Mouse (Mus musculus) monocyte, adult 5-6 weeks (primary cell): Measurements from ENCODE around the gene Nectin4. TPM values are rescaled to one million over a fixed set of nuclear protein-coding genes. Genes with fewer than 3 reads are reported as not detected.

Experiments
- ATAC-seq: fragments of 153-309, 156-312 bp; replicated peaks from 2 replicates; pipeline ENCODE4 v1.8.0; 2017; ENCODE audit warnings: mild to moderate bottlenecking; ENCODE audit not compliant: low TSS enrichment, insufficient number of reproducible peaks, severe bottlenecking, poor library complexity, low FRiP score
- total RNA-seq: library from RNA; stranded (forward); fragments of 200-1000, 200-491, 200-594 nt; gene quantifications from 3 replicates; pipeline ENCODE4 v1.2.3, GENCODE M21; 2017

Nectin4 gene
- total RNA-seq, 1 experiment from 2014 or later, result 3.9 TPM

GRCm38 (mm10) chr1:171401821-171402220 is 31.9 kb downstream of the Nectin4 start:
- ATAC-seq, result no peak

- ATAC-seq, result no peak
These were observed 33.1 kb downstream of the Nectin4 start for GRCm38 (mm10) chr1:171402991-171403390.

GRCm38 (mm10) chr1:171407263-171407662 is 37.4 kb downstream of the Nectin4 start:
- ATAC-seq, result no peak

GRCm38 (mm10) chr1:171410231-171410630 is 40.3 kb downstream of the Nectin4 start:
- no peak for ATAC-seq

- peak; percentile 78 for ATAC-seq
These were observed 41.1 kb downstream of the Nectin4 start, which contains the start of gene Usf1 for GRCm38 (mm10) chr1:171410947-171411484. Gene Usf1, plus strand, starts transcription at chr1:171411313.

DNA sequence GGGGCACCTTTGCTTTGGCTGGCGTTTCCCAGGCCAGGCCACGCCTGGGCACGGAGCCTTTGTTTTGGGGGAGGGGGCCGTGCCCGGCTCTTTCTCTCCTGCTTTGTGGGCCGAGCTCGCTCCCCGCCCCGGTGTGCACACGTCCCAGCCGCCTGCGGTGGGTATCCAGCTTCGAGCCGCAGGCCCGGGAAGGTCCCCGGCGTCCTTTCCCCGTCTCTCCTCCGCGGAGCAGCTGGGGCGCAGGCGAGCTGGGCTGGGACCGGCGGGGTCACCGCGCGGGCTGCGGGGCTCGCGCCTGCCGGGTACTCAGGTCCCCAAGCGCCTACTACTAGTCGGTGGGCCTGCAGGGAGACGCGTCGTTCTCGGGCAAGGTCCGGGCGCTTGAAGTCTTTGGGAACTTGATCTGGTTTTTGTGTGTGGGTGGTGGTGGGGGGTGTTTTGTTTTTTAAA is 41.6 kb downstream of the Nectin4 start:
- ATAC-seq, result no peak

DNA sequence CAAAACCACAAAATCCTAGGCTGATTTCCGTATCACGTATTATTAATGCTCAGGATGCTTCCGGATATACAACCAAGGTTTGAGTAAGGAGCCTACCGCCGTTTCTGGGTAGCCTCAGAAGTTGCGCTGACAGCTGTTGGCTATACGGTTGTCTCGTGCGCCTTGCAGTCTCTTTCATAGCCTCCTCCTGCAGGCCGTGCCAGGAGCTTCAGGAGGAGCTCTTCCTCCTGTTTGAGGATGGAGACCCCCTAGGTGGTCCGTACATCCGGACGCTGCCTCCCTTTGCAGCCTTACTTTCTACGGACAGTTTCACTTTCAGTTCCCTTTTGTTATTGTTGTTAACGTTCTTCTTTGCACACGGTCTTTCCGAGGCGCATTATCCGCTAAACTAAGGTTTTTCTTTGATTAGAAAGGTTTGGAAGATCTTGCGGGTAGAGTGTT is 42.1 kb downstream of the Nectin4 start:
- ATAC-seq, result peak; percentile 38

- ATAC-seq, result no peak
These were observed 42.5 kb downstream of the Nectin4 start for GRCm38 (mm10) chr1:171412446-171412845.

- ATAC-seq, result no peak
These were observed 43.7 kb downstream of the Nectin4 start for GRCm38 (mm10) chr1:171413608-171414007.

DNA sequence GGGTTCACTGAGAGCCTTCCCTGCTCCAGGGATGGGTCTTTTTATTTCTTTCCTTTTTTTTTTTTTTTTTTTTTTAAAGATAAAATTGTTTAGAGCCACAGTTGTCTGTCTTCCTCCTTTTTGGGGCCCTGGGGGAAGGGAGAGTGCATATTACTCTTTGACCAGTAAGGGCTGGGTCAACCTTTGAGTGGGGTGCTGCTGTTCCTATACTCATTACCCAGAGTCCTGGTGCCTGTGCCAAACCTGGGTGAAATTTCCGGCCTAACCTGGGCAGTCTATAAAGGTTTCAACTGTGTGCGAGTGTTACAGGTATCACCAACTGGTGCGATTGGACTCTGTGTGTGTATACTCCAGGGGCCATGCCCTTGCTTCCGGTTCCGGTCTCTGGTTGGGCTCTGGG is 48.8 kb downstream of the Nectin4 start, which contains the start of gene Tstd1:
TSS of gene Tstd1 (plus strand) at position 213 of the 400 bp plus-strand sequence.
- no peak for ATAC-seq

DNA sequence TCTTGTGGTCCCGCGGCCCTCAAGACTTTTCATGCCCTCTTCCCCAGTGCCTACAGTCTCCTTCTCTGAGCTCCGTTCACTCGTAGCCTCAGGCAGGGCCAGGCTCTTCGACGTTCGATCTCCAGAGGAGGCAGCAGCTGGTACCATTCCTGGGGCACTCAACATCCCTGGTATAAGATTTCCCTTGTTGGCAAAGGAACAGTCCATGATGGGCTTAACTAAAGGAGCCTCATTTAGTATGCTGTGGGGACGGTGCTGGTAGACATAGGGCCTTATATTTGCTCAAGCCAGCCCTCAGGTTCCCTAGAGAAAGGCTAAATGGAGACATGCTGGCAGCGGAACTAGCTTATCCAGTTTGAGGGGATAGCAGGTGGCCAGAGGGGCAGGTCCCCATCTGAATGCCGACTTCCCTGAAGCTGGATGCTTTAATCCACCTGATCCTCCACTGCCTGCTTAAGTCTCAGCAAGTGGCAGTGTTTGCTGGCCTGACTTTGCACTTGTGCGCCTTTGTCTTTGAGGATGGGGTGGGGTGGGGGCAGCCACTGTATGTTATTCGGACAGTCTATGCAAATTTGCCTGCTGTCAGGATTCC is 49.5 kb downstream of the Nectin4 start:
- no peak for ATAC-seq

GRCm38 (mm10) chr1:171419905-171420304 is 50.0 kb downstream of the Nectin4 start:
- ATAC-seq, result no peak

DNA sequence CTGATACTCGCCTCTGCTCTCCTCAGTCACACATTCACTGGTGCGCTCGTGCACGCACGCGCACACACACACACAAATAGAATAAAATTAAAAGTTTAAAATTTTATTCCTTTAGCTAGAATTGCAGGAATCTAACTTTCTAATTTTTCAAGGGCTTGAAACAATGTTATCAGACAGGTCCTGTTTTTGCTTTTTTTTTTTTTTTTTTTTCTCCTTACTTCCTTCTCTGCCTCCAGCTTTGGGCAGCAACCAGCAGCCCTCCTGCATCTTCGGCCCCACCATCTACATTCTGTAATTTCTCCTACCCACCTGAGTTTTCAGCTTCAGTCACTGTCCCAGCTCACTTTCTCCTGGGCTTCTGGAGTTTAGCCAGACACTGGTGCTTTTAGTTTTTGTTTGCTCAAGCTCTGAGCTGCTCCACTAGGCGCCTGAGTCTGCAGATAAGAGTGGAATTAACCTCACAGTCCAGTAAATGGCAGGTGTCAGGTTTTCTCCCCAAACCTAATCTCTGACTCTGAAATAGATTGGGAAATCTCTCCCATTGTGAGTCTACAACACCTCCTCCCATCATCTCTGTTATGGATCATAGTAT is 52.7 kb downstream of the Nectin4 start:
- no peak for ATAC-seq

DNA sequence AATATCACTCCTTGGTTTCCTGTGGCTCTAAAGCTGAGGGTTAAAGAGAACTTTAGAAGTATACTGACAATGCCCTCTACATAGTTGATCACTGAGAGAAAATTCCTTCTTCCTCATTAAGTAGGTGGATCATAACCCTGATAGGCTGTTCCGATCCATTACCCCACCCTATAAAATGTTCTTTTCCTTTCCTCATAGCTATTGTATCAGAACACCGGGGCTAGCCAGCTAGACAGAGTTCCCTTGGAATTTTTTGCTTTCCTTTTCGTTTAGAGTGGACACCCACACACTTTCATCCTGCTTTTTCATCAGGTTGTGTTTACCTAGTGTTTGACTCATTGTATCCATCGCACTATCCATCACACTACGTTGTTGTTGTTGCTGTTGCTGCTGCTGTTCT is 54.7 kb downstream of the Nectin4 start:
- no peak for ATAC-seq

DNA sequence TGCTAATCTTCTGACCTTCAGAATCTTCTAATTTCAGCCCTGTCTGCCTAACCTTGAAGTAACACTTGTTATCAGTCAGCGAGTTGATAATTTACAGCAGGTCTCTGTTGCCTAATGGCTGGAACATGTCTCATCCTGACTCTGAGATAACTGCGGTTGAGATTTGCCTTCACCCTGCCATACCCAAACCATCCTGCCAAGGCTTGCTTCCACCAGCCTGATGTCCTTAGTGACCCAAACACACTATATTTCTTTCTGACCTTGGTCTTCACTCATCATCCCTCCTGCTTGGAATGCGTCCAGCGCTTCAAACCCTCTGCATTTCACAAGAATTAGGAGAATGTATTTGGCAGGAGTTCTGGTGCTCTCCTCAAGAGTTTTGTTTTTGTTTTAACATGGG is 55.2 kb downstream of the Nectin4 start:
- ATAC-seq, result no peak

DNA sequence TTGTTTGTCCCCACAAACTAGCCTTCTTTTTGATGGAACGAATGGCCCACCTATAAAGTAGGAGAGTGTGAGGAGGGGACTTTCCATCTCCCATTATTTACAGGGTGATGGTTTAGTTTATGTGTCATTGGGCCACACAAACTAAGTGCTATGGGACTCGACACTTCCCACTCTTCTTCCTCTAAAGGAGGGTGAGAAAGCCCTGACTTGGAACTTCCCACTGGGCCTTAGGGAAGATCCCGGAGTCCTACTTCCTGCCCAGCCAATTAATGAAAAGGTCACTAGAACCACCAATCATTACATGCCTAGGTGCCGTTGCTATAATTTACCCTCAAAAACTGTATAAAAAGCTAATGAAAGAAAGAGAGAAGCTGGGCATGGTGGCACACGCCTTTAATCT is 62.3 kb downstream of the Nectin4 start:
- ATAC-seq, result no peak

- ATAC-seq, result no peak
These were observed 65.5 kb downstream of the Nectin4 start for GRCm38 (mm10) chr1:171435288-171435814.

- ATAC-seq, result no peak
These were observed 66.1 kb downstream of the Nectin4 start for GRCm38 (mm10) chr1:171435974-171436373.

DNA sequence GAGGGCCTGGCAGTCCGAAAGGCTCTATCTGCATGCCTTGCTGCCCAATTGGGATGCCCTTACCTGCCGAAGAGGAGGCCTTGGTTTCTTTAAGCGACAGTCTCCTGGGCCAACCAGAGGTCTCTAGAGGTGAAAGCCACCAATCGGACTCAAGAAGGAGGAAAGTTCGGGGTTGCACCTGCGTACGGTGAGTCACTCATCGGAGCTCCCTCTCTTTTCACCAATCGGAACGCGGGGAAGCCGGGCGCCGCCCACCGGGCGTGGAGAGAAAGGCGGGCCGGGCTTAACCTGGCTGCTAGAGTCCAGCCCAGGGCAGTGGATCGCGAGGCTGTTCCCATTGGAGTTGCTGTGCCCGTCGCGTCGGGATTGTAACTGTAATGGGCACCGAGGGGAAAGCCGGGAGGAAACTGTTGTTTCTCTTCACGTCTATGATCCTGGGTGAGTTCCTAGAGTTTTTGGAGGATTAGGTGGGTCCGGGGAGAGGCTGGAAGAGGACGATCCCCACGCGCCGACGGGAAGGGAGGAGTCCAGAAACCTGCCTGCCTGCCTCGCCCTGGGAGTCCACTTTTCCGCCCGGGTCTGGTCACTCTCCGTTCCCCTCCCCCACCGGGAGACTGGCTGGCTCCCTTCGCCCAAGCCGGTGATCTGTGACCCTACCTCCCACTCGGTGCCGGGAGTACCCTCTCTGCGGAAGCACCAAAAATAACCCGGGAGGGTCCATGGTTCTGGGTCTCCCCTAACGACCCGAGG is 67.5 kb downstream of the Nectin4 start, which contains the start of gene F11r:
TSS of gene F11r (plus strand) at position 272 of the 750 bp plus-strand sequence.
- ATAC-seq, result peak; percentile 37; the same call in 1 of the 2 replicates
